Mouse (Mus musculus): Measurements from ENCODE around the gene 1700042G07Rik. TPM values are rescaled to one million over a fixed set of nuclear protein-coding genes. Genes with fewer than 3 reads are reported as not detected.

The 1700042G07Rik gene
- polyA plus RNA-seq (2016; fragmentation: Nextera tagmentation; extraction: Ambion mirVana) = not detected in 2 replicates

DNA sequence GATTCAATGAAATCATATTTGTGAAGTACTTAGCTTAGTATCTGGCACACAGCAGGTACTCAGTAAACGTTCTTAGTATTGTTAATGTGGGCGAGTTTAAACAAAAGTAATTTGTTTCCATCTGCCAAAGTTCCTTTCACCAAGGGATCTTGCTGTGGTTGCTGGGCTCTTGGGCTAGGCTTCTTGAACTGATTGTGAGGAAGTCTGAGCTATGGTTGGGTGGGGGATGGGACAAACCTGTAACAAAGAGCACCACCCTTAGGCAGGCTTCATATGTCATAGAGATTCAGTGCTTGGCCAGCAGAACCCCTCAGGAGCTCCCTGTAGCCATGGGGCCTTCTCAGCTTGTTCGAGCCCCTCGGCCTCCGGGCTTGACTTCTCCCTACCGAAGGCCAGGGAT lies at the start of gene 1700042G07Rik, which contains the start of gene Gm49337:
TSS of gene 1700042G07Rik (plus strand) at position 301 of the 400 bp plus-strand sequence.
TSS of gene Gm49337 (plus strand) at position 313 of the 400 bp plus-strand sequence.
- no peaks in the 10 kb centered on the region for H3K36me3 ChIP-seq (replicated peaks)
- WGBS = 89% methylated on average over 6 of the region's 6 CpGs
- no peak within 1 kb of the TSS for H3K4me3 ChIP-seq (replicated peaks)
- H3K9ac ChIP-seq = no peak within 1 kb of the TSS
- peaks cover 19% of the 10 kb centered on the region for H3K4me1 ChIP-seq
- H3K9me3 ChIP-seq = no peaks in the 10 kb centered on the region
- H3K27me3 ChIP-seq = no peaks in the 10 kb centered on the region; the same call in 1 of the 2 replicates
- no peak for ATAC-seq (ENCODE audit: low FRiP score)
- H3K4me2 ChIP-seq = no peak within 1 kb of the TSS
- no peak within 1 kb of the TSS for H3K27ac ChIP-seq

DNA sequence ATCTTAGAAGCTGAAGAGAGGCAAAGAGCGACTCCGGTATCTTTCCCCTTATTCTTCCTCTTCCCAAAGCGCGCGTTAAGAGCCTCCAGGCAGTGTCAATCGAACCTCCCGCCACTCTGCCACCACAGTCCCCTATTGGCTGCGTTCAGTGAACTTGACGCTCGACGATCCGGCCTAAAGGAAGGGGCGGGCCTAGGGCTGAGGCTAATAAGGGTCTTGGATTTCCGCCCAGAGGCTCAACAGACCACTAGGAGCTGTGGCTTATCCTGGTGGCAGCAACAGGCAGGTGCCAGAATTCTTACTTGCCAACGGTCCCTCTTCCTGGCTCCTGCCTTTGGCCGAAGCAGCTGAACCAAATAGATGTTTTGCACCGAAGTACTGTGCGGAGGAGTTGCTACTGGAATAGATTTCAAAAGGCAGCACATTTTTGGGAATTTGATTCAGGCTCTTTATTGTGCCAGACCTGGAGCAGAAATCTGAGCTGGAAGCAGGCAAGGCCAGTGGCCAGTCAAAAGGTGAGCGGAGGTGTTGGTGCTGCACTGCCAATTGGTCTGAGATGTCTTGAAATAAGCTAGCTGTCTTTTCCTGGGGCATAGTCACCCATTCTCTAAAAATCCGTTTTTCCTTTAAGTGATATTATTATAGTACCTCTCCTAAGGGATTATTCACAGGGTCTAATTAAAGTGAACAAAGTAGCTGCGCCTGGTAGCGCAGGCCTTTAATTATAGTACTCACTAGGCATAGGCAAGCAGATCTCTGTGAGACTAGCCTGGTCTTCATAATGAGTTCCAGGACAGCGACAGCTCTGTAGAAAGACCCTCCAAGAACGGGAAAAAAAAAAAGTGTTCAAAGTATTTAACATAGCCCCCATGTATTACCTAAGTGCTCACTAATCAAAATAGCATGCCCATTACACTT lies 49.3 kb upstream of the 1700042G07Rik start, which contains the start of the genes Rad54l and Pomgnt1:
TSS of gene Rad54l (minus strand) at position 89 of the 918 bp plus-strand sequence.
TSS of gene Pomgnt1 (plus strand) at position 239 of the 918 bp plus-strand sequence.
- H3K9ac ChIP-seq = peak within 1 kb of the TSS; percentile 66
- H3K9me3 ChIP-seq = no peaks in the 10 kb centered on the region
- peak within 1 kb of the TSS; percentile 80 for H3K27ac ChIP-seq
- peak within 1 kb of the TSS; percentile 61 for H3K4me3 ChIP-seq (replicated peaks)
- WGBS = 1% methylated on average over 24 of the region's 24 CpGs
- peaks cover 14% of the 10 kb centered on the region for H3K36me3 ChIP-seq (replicated peaks)
- peak within 1 kb of the TSS; percentile 68 for H3K4me2 ChIP-seq
- H3K27me3 ChIP-seq = no peaks in the 10 kb centered on the region
- H3K4me1 ChIP-seq = peaks cover 26% of the 10 kb centered on the region
- ATAC-seq (ENCODE audit: low FRiP score) = peak; percentile 99

DNA sequence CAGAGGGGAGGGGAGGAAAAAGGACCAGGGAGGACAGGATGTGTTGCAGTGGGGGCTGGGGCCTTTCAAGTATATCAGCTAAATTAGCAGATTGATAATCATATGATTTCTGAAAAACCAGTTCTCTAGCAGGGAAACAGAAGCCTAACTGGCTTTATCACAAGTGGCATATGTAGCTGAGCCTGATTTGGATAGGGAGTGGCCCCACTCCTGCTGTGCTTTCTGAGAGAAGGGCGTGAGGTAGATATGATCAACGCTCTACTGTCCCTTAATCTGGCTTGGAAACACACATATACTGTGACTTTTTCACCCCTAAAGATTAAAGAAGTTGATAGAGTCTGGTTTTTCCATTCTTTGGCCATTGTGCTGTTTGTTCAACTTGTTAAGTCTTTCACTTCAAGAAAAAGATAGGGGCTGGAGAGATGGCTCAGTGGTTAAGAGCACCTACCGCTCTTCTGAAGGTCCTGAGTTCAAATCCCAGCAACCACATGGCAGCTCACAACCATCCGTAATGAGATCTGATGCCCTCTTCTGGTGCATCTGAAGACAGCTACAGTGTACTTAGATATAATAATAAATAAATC lies 47.3 kb upstream of the 1700042G07Rik start:
- H3K4me3 ChIP-seq (replicated peaks) = no peak overlapping the region
- H3K27ac ChIP-seq = no peak overlapping the region
- H3K9ac ChIP-seq = no peak overlapping the region
- H3K4me1 ChIP-seq = peaks cover 26% of the 10 kb centered on the region
- H3K4me2 ChIP-seq = no peak overlapping the region
- H3K9me3 ChIP-seq = no peaks in the 10 kb centered on the region
- WGBS = 95% methylated on average over 4 of the region's 4 CpGs
- no peak for ATAC-seq (ENCODE audit: low FRiP score)
- no peaks in the 10 kb centered on the region for H3K36me3 ChIP-seq (replicated peaks)
- H3K27me3 ChIP-seq = no peaks in the 10 kb centered on the region

DNA sequence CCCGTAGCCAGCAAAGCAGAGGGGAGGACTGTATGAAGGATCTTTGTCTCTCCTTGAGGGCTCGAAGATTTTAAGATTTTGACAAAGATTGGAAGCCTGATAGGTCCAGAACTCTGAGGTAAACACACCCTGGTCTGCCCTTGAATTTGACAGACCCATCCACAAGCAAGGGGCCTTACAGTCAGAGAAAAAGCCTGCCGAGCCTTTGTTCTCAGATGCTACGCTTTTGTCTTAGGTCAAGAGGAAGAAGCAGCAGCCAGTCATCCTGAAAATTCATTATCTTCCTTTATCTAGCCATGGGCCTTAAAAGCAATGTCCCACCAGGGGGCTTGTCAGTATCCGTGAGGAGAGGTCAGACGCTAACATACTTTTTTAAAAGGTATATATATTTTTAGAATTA lies 45.2 kb upstream of the 1700042G07Rik start:
- H3K4me3 ChIP-seq (replicated peaks) = no peak overlapping the region
- peaks cover 15% of the 10 kb centered on the region for H3K4me1 ChIP-seq
- 0 out of 2 replicates have a peak, but pooled peaks cover 5% of the 10 kb centered on the region for H3K36me3 ChIP-seq (replicated peaks)
- no peak overlapping the region for H3K4me2 ChIP-seq
- ATAC-seq (ENCODE audit: low FRiP score) = no peak
- H3K27ac ChIP-seq = no peak overlapping the region
- H3K9ac ChIP-seq = no peak overlapping the region
- H3K27me3 ChIP-seq = no peaks in the 10 kb centered on the region
- 68% methylated on average over 6 of the region's 6 CpGs for WGBS
- H3K9me3 ChIP-seq = no peaks in the 10 kb centered on the region

DNA sequence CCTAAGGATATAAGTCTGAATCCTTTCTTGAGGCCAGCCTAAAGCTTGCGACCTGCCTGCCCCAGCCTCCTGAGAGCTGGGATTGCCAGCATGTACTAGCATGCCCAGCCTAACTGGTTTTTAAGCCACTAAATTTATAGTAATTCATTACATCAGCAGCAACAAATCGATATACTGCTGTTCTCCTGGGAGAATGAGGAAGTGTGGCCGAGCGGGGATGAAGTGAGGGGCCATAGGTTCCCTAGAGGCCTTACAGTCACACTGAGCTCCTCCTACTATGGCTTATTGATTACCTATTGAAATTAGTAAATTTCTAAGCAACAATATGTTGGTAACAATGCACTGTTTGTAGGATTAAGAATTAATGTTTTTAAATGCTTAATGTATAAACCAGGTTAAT lies 40.0 kb upstream of the 1700042G07Rik start:
- no peak overlapping the region for H3K9ac ChIP-seq

DNA sequence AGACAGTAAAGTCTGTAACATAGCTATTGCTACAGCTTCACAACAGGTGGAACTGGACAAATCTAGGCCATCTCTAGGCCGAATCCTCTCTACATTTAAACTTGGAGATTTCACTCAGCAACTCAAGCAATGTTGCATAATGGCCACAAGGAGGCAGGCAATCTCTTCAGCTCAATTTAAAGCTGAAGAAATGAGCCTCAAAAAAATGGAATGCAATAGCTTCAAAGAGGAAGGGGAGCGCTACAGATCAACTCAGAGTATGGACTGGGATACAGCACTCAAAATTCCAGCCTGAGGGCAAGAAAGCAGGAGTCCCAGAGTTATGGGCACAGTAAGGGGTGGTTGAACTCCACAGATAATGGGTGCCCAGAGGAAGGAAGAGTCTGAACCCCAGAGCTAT lies 38.2 kb upstream of the 1700042G07Rik start:
- no peaks in the 10 kb centered on the region for H3K9me3 ChIP-seq
- H3K4me2 ChIP-seq = no peak overlapping the region
- WGBS = 45% methylated on average over 2 of the region's 2 CpGs
- no peak for ATAC-seq (ENCODE audit: low FRiP score)
- H3K4me3 ChIP-seq (replicated peaks) = no peak overlapping the region
- H3K36me3 ChIP-seq (replicated peaks) = 0 out of 2 replicates have a peak, but pooled peaks cover 5% of the 10 kb centered on the region
- peaks cover 5% of the 10 kb centered on the region; the same call in 1 of the 2 replicates for H3K4me1 ChIP-seq
- H3K27ac ChIP-seq = no peak overlapping the region
- H3K9ac ChIP-seq = no peak overlapping the region
- no peaks in the 10 kb centered on the region for H3K27me3 ChIP-seq

More for the DNA sequence above, 40.0 kb upstream of the 1700042G07Rik start:
- Histone ChIP-seq H3K36me3 (replicated peaks) (0 out of 2 replicates have a peak, but pooled peaks cover 5% of the 10 kb centered on the region), H3K27me3 (no peaks in the 10 kb centered on the region), H3K27ac (no peak overlapping the region), H3K4me1 (peaks cover 5% of the 10 kb centered on the region; the same call in 1 of the 2 replicates), H3K4me3 (replicated peaks) (no peak overlapping the region), H3K4me2 (no peak overlapping the region), H3K9me3 (no peaks in the 10 kb centered on the region)
- 90% methylated on average over 4 of the region's 4 CpGs for WGBS
- ATAC-seq (ENCODE audit: low FRiP score) = no peak

DNA sequence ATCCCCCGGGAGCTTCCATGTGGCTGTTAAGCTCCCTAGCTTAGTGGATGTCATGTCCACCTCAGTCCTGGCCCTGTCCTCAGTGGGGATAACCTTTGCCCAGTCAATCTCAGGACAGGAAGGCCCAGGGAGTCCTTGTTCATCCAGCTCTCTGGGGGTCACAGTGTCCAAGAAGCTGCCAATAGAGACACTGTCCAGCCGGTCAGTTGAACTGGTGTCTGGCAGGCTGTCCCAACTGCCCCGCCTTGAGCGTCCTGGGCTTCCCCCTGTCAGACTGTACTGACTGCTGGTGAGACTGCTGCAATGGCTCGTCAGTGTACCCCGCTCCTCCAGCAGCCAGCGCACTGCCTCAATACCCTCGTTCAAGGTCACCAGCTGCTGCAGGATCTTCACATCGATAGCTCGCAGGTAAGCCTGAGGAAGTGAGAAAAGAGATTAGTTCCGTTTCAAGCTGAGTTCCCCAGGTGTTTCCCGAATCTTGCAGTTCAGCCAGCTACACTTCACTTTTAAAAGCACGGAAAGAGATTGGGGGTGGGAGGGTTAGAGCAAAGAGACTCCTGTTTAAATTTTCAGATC lies 35.7 kb upstream of the 1700042G07Rik start:
- Histone ChIP-seq H3K4me1 (peaks cover 8% of the 10 kb centered on the region; the same call in 1 of the 2 replicates), H3K27me3 (no peaks in the 10 kb centered on the region), H3K9ac (no peak overlapping the region), H3K4me2 (no peak overlapping the region), H3K9me3 (no peaks in the 10 kb centered on the region), H3K4me3 (replicated peaks) (no peak overlapping the region), H3K27ac (no peak overlapping the region), H3K36me3 (replicated peaks) (no peaks in the 10 kb centered on the region)
- WGBS = 54% methylated on average over 13 of the region's 13 CpGs
- no peak for ATAC-seq (ENCODE audit: low FRiP score)

DNA sequence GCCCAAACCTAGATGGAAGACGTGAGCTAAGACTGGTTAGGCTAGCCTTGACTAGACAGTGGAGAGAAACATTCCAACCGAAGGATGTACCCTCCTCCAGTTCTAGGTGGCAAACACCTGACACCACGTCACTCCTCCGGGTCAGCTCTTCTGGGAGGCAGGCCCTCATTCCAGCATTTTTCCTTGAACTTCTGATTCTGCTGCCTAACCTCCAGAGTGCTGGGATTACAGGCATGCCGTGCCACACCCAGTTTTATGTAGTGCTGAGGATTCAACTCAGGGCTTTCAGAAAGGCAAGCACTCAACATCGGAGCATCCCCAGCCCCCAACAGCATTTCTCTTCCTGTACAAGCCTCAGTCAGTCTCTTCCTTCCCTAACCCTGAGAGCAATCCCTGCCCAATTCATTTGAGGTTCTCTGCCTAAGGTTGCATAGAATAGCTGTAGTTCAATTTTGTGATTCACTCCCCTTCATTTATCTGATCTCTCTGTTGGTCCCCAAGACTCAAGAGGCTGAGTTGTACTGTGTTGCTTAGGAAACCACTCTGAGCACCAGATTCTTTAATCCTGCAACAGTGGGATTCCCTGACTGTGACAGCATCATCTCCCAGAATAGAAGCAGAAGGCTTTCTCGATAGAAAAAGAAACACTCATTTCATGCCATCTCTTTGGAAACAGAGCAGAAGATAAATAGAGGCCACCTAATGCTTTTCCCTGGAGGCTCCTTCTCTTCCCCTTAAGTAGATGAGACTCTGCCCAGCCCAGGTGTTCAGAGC lies 32.2 kb upstream of the 1700042G07Rik start:
- Histone ChIP-seq H3K4me3 (replicated peaks) (no peak overlapping the region), H3K4me1 (peaks cover 21% of the 10 kb centered on the region), H3K27ac (no peak overlapping the region), H3K9me3 (no peaks in the 10 kb centered on the region), H3K4me2 (no peak overlapping the region), H3K9ac (no peak overlapping the region), H3K27me3 (peaks cover 13% of the 10 kb centered on the region; the same call in 1 of the 2 replicates), H3K36me3 (replicated peaks) (no peaks in the 10 kb centered on the region)
- WGBS = 86% methylated on average over 7 of the region's 7 CpGs
- ATAC-seq (ENCODE audit: low FRiP score) = no peak

DNA sequence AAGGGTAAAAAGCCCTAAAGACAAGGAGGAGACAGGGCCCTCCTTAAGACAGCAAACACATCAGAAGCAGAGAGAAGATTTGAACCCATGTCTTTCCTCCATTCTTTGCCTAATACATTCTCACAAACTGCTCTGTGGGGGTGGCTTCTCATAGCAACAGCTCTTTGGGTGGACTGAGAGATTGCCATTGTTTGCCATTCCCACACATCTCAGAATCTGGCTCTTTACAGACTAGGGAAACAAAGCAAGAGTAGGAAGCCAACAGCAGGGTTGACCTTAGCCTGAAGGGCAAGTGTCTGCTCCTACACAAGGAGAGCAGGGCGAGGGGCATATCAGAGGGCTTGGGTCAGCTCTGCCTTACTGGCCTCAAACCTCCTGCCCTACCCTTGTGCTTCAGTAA lies 31.4 kb upstream of the 1700042G07Rik start:
- Histone ChIP-seq H3K36me3 (replicated peaks) (no peaks in the 10 kb centered on the region), H3K9me3 (no peaks in the 10 kb centered on the region), H3K4me2 (no peak overlapping the region), H3K27me3 (peaks cover 13% of the 10 kb centered on the region; the same call in 1 of the 2 replicates), H3K4me1 (peaks cover 19% of the 10 kb centered on the region), H3K4me3 (replicated peaks) (no peak overlapping the region), H3K27ac (no peak overlapping the region), H3K9ac (no peak overlapping the region)
- no peak for ATAC-seq (ENCODE audit: low FRiP score)
- WGBS = 82% methylated on average over 1 of the region's 1 CpGs

DNA sequence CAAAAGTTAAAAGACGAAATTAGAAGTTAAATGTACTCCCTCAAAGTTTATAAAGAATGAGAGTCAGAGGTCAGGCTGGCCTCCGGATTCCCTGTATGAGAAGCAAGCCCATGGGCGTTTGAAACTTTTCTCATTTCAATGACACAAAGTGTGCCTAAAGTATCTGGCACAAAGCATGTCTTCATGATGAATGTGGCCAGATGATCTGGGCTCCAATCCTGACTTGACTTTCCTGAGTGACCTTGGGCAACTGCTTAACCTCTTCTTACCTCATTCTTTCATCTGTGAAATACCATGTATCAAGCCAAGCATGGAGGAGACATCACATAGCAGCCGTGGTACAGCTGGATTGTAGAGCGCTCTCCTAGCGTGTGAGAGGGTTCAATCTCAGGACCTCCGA lies 30.9 kb upstream of the 1700042G07Rik start:
- Histone ChIP-seq H3K4me3 (replicated peaks) (no peak overlapping the region), H3K4me2 (no peak overlapping the region), H3K4me1 (peaks cover 16% of the 10 kb centered on the region), H3K36me3 (replicated peaks) (no peaks in the 10 kb centered on the region), H3K9ac (no peak overlapping the region), H3K9me3 (no peaks in the 10 kb centered on the region), H3K27me3 (peaks cover 13% of the 10 kb centered on the region; the same call in 1 of the 2 replicates), H3K27ac (no peak overlapping the region)
- WGBS = 82% methylated on average over 7 of the region's 7 CpGs
- ATAC-seq (ENCODE audit: low FRiP score) = no peak

DNA sequence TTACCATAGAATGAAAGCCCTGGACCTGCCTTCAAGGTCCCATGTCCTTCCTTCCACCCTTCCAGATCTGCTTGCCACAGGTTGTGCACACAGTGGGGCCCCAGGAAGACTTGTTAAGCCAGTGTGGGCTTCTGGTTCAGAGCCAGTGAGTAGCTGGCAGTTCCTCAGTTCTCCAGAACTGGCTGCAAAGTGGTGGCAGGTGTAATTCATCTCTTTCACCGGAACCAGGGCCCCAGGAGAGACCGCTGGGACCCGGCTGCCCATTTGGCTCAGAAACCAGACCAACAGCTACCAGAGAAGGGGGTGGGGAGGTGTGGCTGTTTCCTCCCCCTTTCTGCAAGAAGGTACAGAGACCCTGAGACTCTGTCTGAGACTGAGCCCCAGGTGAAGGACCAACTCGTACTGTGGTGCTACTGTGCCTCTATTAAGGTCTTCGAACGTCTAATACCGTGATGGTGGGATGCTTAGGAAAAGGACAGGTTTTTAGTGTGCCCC lies 29.8 kb upstream of the 1700042G07Rik start:
- no peak for ATAC-seq (ENCODE audit: low FRiP score)
- 19% methylated on average over 7 of the region's 7 CpGs for WGBS
- no peak overlapping the region for H3K9ac ChIP-seq

More for the DNA sequence above, 29.8 kb upstream of the 1700042G07Rik start:
- H3K4me1 ChIP-seq = peaks cover 16% of the 10 kb centered on the region
- peak overlapping the region; percentile 66 for H3K4me3 ChIP-seq (replicated peaks)
- no peaks in the 10 kb centered on the region for H3K36me3 ChIP-seq (replicated peaks)
- no peaks in the 10 kb centered on the region for H3K9me3 ChIP-seq
- no peak overlapping the region for H3K27ac ChIP-seq
- H3K27me3 ChIP-seq = peaks cover 13% of the 10 kb centered on the region; the same call in 1 of the 2 replicates
- peak overlapping the region; percentile 86 for H3K4me2 ChIP-seq

Data from forebrain, embryonic 12.5 days (tissue).